In the genomic region with DNA sequence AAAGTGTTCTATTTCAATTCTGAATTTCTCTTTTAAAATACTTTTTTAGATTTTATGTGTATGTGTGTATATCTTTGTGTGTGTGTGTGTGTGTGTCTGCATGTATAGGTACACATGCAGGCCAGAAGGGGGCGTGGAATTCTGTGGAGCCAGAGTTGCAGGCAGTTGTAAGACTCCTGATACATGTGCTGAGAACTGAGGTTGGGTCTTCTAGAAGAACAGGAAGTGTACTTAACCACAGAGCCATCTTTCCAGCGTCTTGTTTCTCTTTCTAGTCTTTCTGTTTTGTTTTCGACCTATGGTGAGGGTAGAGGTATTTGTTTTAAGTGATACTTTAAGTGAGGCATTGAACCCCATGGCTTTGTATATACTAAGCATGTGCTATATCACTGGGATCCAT, we compare ENCODE assay signal across 17 mouse cellular contexts. TPM values are rescaled to one million over a fixed set of nuclear protein-coding genes. Genes with fewer than 3 reads are reported as not detected.
A peak's percentile ranks its signal among the peaks of the same experiment; 100 is the strongest.
DNase-seq lines count a peak whose midpoint lies in the region; ATAC-seq and TF ChIP-seq lines count a peak whose summit lies in the region.
"Had no signal": no experiment of that assay in that cellular context is flagged by ENCODE, and none has a peak within 500 bp of the region (broad histone marks: within the 10 kb centered on the region; RNA-seq: fewer than 3 reads in every experiment).

No protein-coding gene starts in this region.

- no peak for TF ChIP-seq RAD21 in MEL (IDR thresholded peaks at IDR 0.05; ENCODE audit: low read depth, low read length)

- no peak for TF ChIP-seq POLR2A in thymus, adult 2 months (IDR thresholded peaks at IDR 0.05; ENCODE audit: control insufficient read depth, extremely low read depth, insufficient read depth, low read length, poor library complexity)
- TF ChIP-seq POLR2A in MEL (IDR thresholded peaks at IDR 0.05; ENCODE audit: control insufficient read depth in 1 of 2, insufficient read depth in 1 of 2, low read depth in 1 of 2, low read length in 2 of 2, poor library complexity in 1 of 2): no peak

- no peak for TF ChIP-seq EP300 in MEL (IDR thresholded peaks at IDR 0.05; ENCODE audit: low read depth in 1 of 2, low read length in 2 of 2)

- H3K9ac ChIP-seq in MEL (ENCODE audit: control insufficient read depth, low read depth, low read length, poor library complexity, severe bottlenecking): no peak overlapping the region
- H3K9ac ChIP-seq: embryonic facial prominence, embryonic 13.5 days; forebrain, postnatal 0 days; hindbrain, embryonic 12.5 days; intestine, embryonic 15.5 days; liver, embryonic 12.5 days; lung, embryonic 14.5 days had no signal

- ATAC-seq in inflammation-experienced regulatory T-cells, adult 6 months: peak; percentile 64
- ATAC-seq: forebrain, postnatal 0 days; intestine, embryonic 15.5 days; liver, embryonic 12.5 days had no signal

- H3K9me3 ChIP-seq in MEL (replicated peaks; ENCODE audit: insufficient read depth, low read length): no peaks in the 10 kb centered on the region; the same call in 1 of the 2 replicates
- H3K9me3 ChIP-seq: embryonic facial prominence, embryonic 13.5 days; hindbrain, embryonic 12.5 days; intestine, embryonic 15.5 days; liver, embryonic 12.5 days had no signal

- no peak for TF ChIP-seq CTCF in thymus, adult 2 months (IDR thresholded peaks at IDR 0.05; ENCODE audit: borderline replicate concordance, control insufficient read depth, extremely low read depth, insufficient read depth, low read length, poor library complexity)
- TF ChIP-seq CTCF in MEL (IDR thresholded peaks at IDR 0.05 in 2 of 3, conservative IDR thresholded peaks at IDR 0.05 in 1 of 3; ENCODE audit: control insufficient read depth in 1 of 3, insufficient read depth in 1 of 3, low read depth in 2 of 3, low read length in 3 of 3, poor library complexity in 1 of 3, severe bottlenecking in 1 of 3): peak in 2 of 3 experiments; percentile 20 to 24; a peak in 2 of 6 replicates

- peak; percentile 19 for DNase-seq in thymus, postnatal 25 days
- DNase-seq in thymus, adult 2 months: no peak
- peak; percentile 58 for DNase-seq in MEL (ENCODE audit: low read depth, low spot score)
- DNase-seq in cerebellum, adult 8-10 months: no peak
- no peak for DNase-seq in c-Kit-positive CD71-positive TER-119-positive erythroid progenitor cells, embryonic 14.5 days (ENCODE audit: low spot score)
- DNase-seq in right cerebral cortex, postnatal 4 days: no peak
- DNase-seq: adrenal gland, adult 8-10 months; cerebellum, adult 18-20 months; forebrain, postnatal 0 days; lung, embryonic 14.5 days had no signal

- 34% methylated on average over 3 of the region's 3 CpGs for WGBS in thymus, adult 2 months

- no peak overlapping the region for H3K27ac ChIP-seq in thymus, adult 2 months (ENCODE audit: control insufficient read depth, insufficient read depth, low read length)
- H3K27ac ChIP-seq in MEL (ENCODE audit: control insufficient read depth, low read depth, low read length): no peak overlapping the region
- H3K27ac ChIP-seq: embryonic facial prominence, embryonic 13.5 days; hindbrain, embryonic 12.5 days; intestine, embryonic 15.5 days; liver, embryonic 12.5 days; macrophage had no signal

- H3K79me2 ChIP-seq in MEL (ENCODE audit: control insufficient read depth, insufficient read depth, low read length, poor library complexity): peaks cover 6% of the 10 kb centered on the region

- H3K4me3 ChIP-seq in thymus, adult 2 months (ENCODE audit: control insufficient read depth, insufficient read depth, low read length): no peak overlapping the region
- no peak overlapping the region for H3K4me3 ChIP-seq in MEL (ENCODE audit: control insufficient read depth in 1 of 2, insufficient read depth in 1 of 2, low read depth in 2 of 2, low read length in 2 of 2)
- H3K4me3 ChIP-seq: embryonic facial prominence, embryonic 13.5 days; hindbrain, embryonic 12.5 days; intestine, embryonic 15.5 days; liver, embryonic 12.5 days; myocyte had no signal

- H3K4me1 ChIP-seq in thymus, adult 2 months (replicated peaks; ENCODE audit: control insufficient read depth, insufficient read depth, low read length): peaks cover 8% of the 10 kb centered on the region
- H3K4me1 ChIP-seq in MEL (ENCODE audit: control insufficient read depth in 1 of 2, insufficient read depth in 2 of 2, low read length in 2 of 2): peaks cover 9 to 10% of the 10 kb centered on the region in 2 experiments
- H3K4me1 ChIP-seq: intestine, embryonic 15.5 days had no signal

- H3K36me3 ChIP-seq in thymus, adult 2 months (ENCODE audit: control insufficient read depth, insufficient read depth, low read length): peaks cover 15% of the 10 kb centered on the region
- H3K36me3 ChIP-seq in MEL (ENCODE audit: control insufficient read depth in 1 of 2, insufficient read depth in 2 of 2, low read length in 2 of 2): peaks cover 9 to 26% of the 10 kb centered on the region in 2 experiments
- H3K36me3 ChIP-seq: intestine, embryonic 15.5 days had no signal

- no peaks in the 10 kb centered on the region for H3K27me3 ChIP-seq in thymus, adult 2 months (ENCODE audit: control insufficient read depth, insufficient read depth, low read length)
- no peaks in the 10 kb centered on the region for H3K27me3 ChIP-seq in MEL (ENCODE audit: control insufficient read depth in 1 of 2, insufficient read depth in 2 of 2, low read length in 2 of 2)
- H3K27me3 ChIP-seq: embryonic facial prominence, embryonic 13.5 days; hindbrain, embryonic 12.5 days; intestine, embryonic 15.5 days; liver, embryonic 12.5 days had no signal

TF ChIP-seq in MEL, 35 proteins besides CTCF, POLR2A, EP300 and RAD21:
- TF ChIP-seq MYC (IDR thresholded peaks at IDR 0.05; ENCODE audit: low read depth, low read length) (0 out of 2 replicates have a peak, but pooled peaks have one; percentile 47), POLR2AphosphoS2 (IDR thresholded peaks at IDR 0.05; ENCODE audit: low read length) (no peak)

RNA-seq across cellular contexts. Expression of gene Fchsd2, which starts 20.7 kb away (rescaled TPM):
- 14.3 and 15.8 TPM in 2 replicates for polyA plus RNA-seq in thymus, adult 2 months (2012; rRNA removed)
- total RNA-seq in MEL (2012; rRNA removed): 3.8 and 3.9 TPM in 2 replicates
- 1 to 10 TPM in 1 of 2 experiments, not detected in 1; 6.3 TPM for polyA plus RNA-seq in MEL (2012; ENCODE audit: insufficient read depth in 1 of 2, insufficient read length in 2 of 2, low read depth in 1 of 2, low replicate concordance in 2 of 2, missing spikeins in 1 of 2)
- 10 to 100 TPM; 29.3 to 53.7 (median 41.9) TPM for polyA plus RNA-seq in inflammation-experienced regulatory T-cells, adult 6 months (2017; shearing (Covaris generic))

Comparison
In these comparisons a context has a peak if more than half of its experiments do, and no peak if none do; other contexts are left out.
1. DNase-seq: peak in thymus, postnatal 25 days (single experiment) and MEL (single experiment); none in thymus, adult 2 months (single experiment), cerebellum, adult 8-10 months (single experiment), c-Kit-positive CD71-positive TER-119-positive erythroid progenitor cells, embryonic 14.5 days (single experiment) and right cerebral cortex, postnatal 4 days (single experiment).